Mouse (Mus musculus) testis, adult 2 months (tissue): Measurements from ENCODE around the gene Ifih1.

Experiments used
- CTCF ChIP-seq: fragments of 200-500 bp; IDR thresholded peaks from 2 replicates; pipeline ENCODE4 v1.5.1; 2012; ENCODE audit warnings: low read depth, mild to moderate bottlenecking, inconsistent platforms, low read length, moderate library complexity; ENCODE audit not compliant: control insufficient read depth, insufficient read depth, insufficient replicate concordance
- POLR2A ChIP-seq: fragments of 200-500 bp; IDR thresholded peaks from 2 replicates; pipeline ENCODE4 v1.6.1; 2012; ENCODE audit warnings: low read depth, mild to moderate bottlenecking, inconsistent platforms, low read length, moderate library complexity; ENCODE audit not compliant: control insufficient read depth

DNA sequence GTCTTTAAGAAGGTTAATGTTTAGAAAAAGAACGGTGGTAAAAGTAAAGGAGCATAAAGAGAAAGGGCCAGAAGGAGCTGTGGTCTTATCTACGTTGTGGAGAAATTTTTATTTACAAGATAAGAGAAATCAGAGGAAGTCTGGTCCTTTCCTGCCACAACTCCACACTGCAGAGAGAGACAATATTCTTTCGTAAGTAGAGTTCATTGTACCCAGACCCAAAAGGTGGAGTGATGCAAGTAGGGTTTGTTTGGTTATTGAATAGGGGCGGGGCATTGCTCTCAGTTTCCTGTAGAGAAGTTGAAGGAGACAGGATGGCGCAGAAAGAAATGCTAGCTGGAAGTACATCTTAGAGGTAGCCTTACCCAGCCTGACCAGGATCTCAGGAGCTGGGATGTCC is 60.3 kb downstream of the Ifih1 start:
- TF ChIP-seq CTCF (no peak), POLR2A (no peak)
